Mouse (Mus musculus) liver, embryonic 14.5 days (tissue): ENCODE measurements at regions not wholly inside any gene's neighbourhood (a gene's known extent, or its start where the extent isn't known, plus 50 kb on each side); places are given as distances from the start of the nearest gene placed in this dataset.

Experiments
- ATAC-seq: fragments of 200-750 bp; cut with Nextera tagmentation; 2 replicates; pipeline ENCODE4 v1.8.0; 2017; ENCODE audit warnings: moderate number of reproducible peaks, mild to moderate bottlenecking, moderate library complexity; ENCODE audit not compliant: insufficient read depth
- DNase-seq, 3 experiments: peaks; one replicate each; pipeline ENCODE4 v3.0.0-alpha.2; 2012 to 2013; ENCODE audit warnings: low read depth in 3 of 3, low spot score in 3 of 3
- H3K27ac ChIP-seq: fragments of 300-500 bp; sonication (generic); 2 replicates; pipeline ENCODE4 v1.5.1; 2014; ENCODE audit warnings: moderate library complexity, mild to moderate bottlenecking, control low read depth, inconsistent platforms
- H3K27me3 ChIP-seq: fragments of 300-500 bp; sonication (generic); 2 replicates; pipeline ENCODE4 v1.6.1; 2014; ENCODE audit warnings: mild to moderate bottlenecking, low read length, moderate library complexity; ENCODE audit not compliant: control insufficient read depth, insufficient read depth
- H3K36me3 ChIP-seq: fragments of 300-500 bp; sonication (generic); replicated peaks from 2 replicates; pipeline ENCODE4 v1.6.1; 2014; ENCODE audit warnings: low read depth; ENCODE audit not compliant: control insufficient read depth, insufficient read depth
- H3K4me1 ChIP-seq, 2 experiments: fragments of 200-500 bp in 1 of 2; fragments of 300-500 bp in 1 of 2; sonication (generic) in 1 of 2; replicated peaks; 2 replicates each; pipeline ENCODE4 v1.6.1; 2012 to 2014; ENCODE audit warnings: antibody characterized with exemption in 1 of 2, inconsistent platforms in 1 of 2, low read length in 1 of 2; ENCODE audit not compliant: control insufficient read depth in 2 of 2, insufficient read depth in 2 of 2
- H3K4me2 ChIP-seq: fragments of 300-500 bp; sonication (generic); 2 replicates; pipeline ENCODE4 v1.6.1; 2014; ENCODE audit warnings: low read depth, mild to moderate bottlenecking, control low read depth, moderate library complexity
- H3K4me3 ChIP-seq, 2 experiments: fragments of 200-500 bp in 1 of 2; fragments of 300-500 bp in 1 of 2; sonication (generic) in 1 of 2; 2 replicates each; pipeline ENCODE4 v1.5.1; 2012 to 2014; ENCODE audit warnings: low read depth in 2 of 2, low read length in 2 of 2, mild to moderate bottlenecking in 2 of 2, control low read depth in 1 of 2, inconsistent platforms in 1 of 2, moderate library complexity in 1 of 2; ENCODE audit not compliant: insufficient read depth in 1 of 2
- H3K9ac ChIP-seq: fragments of 300-500 bp; sonication (generic); replicated peaks from 2 replicates; pipeline ENCODE4 v1.6.1; 2014; ENCODE audit warnings: mild to moderate bottlenecking, control low read depth, moderate library complexity
- H3K9me3 ChIP-seq: fragments of 300-500 bp; sonication (generic); 2 replicates; pipeline ENCODE4 v1.6.1; 2016; ENCODE audit warnings: low read length, mixed read lengths; ENCODE audit not compliant: control insufficient read depth
- CTCF ChIP-seq: IDR thresholded peaks from 2 replicates; pipeline ENCODE4 v1.5.1; 2016; ENCODE audit warnings: antibody characterized with exemption, low read depth, control low read depth
- EP300 ChIP-seq: IDR thresholded peaks from 2 replicates; pipeline ENCODE4 v1.6.1; 2016; ENCODE audit warnings: antibody characterized with exemption, low read depth
- WGBS: fragments of 180-500 bp; shearing (Covaris S2); extraction: QIAGEN DNeasy Blood & Tissue Kit; methylation state at CpG from one replicate; pipeline ENCODE4 v1.1.7; 2014; ENCODE audit not compliant: insufficient replicate concordance; 5-methylcytosine and 5-hydroxymethylcytosine counted together

- Histone ChIP-seq H3K4me3 (no peak overlapping the region), H3K9me3 (no peaks in the 10 kb centered on the region), H3K4me2 (no peak overlapping the region), H3K36me3 (no peaks in the 10 kb centered on the region), H3K27ac (no peak overlapping the region), H3K4me1 (peaks cover 0 to 5% of the 10 kb centered on the region in 2 experiments; a peak in 2 of 4 replicates), H3K9ac (no peak overlapping the region), H3K27me3 (no peaks in the 10 kb centered on the region)
- DNase-seq (no peak), ATAC-seq (no peak)
- TF ChIP-seq EP300 (no peak), CTCF (no peak)
- WGBS, result 45% methylated on average over 14 of the region's 14 CpGs
Observed at GRCm38 (mm10) chr10:117517800-117518770, 111.2 kb upstream of the Cpm start.

GRCm38 (mm10) chr10:117517071-117517714 lies 112.1 kb upstream of the Cpm start:
- Histone ChIP-seq H3K4me2 (no peak overlapping the region), H3K4me1 (peaks cover 0 to 5% of the 10 kb centered on the region in 2 experiments; a peak in 2 of 4 replicates), H3K4me3 (no peak overlapping the region), H3K9me3 (no peaks in the 10 kb centered on the region), H3K9ac (no peak overlapping the region), H3K27ac (no peak overlapping the region), H3K36me3 (no peaks in the 10 kb centered on the region), H3K27me3 (no peaks in the 10 kb centered on the region)
- ATAC-seq (no peak), DNase-seq (no peak)
- no peak for TF ChIP-seq EP300
- no peak for TF ChIP-seq CTCF
- WGBS, result 50% methylated on average over 11 of the region's 11 CpGs

DNA sequence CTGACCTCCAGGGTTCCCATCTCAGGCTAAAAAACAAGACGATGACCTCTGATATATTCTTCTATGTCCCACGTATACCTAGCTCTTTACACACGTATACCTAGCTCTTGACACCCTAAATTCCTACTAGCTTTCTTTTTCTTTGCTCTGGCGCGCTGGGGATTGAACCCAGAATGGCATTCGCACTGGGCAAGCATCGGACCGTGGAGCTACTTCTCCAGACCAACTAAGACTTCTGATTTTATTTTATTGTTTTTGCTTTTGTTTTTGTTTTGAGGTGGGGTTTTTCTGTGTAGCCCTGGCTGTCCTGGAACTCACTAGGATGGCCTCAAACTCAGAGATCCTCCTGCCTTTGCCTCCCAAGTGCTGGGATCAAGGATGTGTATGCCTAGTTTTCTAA lies 112.8 kb upstream of the Cpm start:
- Histone ChIP-seq H3K36me3 (no peaks in the 10 kb centered on the region), H3K4me1 (peaks cover 0 to 5% of the 10 kb centered on the region in 2 experiments; a peak in 2 of 4 replicates), H3K27me3 (no peaks in the 10 kb centered on the region), H3K9me3 (no peaks in the 10 kb centered on the region), H3K4me2 (no peak overlapping the region), H3K9ac (no peak overlapping the region), H3K4me3 (no peak overlapping the region), H3K27ac (no peak overlapping the region)
- no peak for TF ChIP-seq CTCF
- no peak for TF ChIP-seq EP300
- DNase-seq (no peak), ATAC-seq (no peak)
- 77% methylated on average over 8 of the region's 8 CpGs for WGBS

DNA sequence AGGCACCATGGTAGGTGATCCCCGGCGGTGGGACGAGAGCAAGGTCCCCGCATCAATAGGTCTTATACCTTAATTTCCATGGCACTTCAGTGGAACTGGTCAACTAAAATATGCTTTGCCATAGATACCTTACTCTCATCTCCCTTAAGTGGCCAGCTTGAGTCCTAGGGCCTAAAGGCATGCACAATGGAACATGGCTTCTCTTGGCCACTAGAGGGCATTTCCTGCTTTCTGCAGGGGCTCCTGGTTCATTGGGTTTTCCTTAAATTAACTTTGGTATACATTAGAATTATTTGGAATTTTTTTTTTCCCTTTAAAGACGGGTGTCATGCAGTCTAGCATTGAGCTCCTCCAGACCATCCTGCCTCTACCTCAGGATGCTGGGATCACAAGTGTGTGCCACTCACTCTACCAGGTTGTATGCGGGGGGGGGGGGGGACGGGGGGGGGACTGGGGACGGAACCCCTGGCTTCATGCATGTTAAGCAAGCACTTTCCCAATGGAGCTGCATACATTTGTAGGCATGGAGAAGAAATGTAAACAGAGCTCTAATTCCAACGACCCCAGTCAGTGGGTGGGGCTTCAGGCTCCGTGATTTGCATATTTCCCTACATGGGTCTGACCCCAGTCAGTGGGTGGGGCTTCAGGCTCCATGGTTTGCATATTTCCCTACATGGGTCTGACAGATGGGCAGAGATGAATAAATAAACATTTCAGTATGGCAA lies 113.4 kb upstream of the Cpm start:
- H3K36me3 ChIP-seq, result no peaks in the 10 kb centered on the region
- no peak overlapping the region for H3K4me3 ChIP-seq
- H3K9me3 ChIP-seq, result no peaks in the 10 kb centered on the region
- H3K4me2 ChIP-seq, result no peak overlapping the region
- no peak overlapping the region for H3K9ac ChIP-seq
- WGBS, result 58% methylated on average over 10 of the region's 10 CpGs
- H3K27ac ChIP-seq, result no peak overlapping the region
- H3K4me1 ChIP-seq, result peaks cover 0 to 5% of the 10 kb centered on the region in 2 experiments; a peak in 2 of 4 replicates
- peak; percentile 59 for TF ChIP-seq CTCF
- no peak for TF ChIP-seq EP300
- ATAC-seq, result no peak
- H3K27me3 ChIP-seq, result no peaks in the 10 kb centered on the region
- no peak for DNase-seq
